Mouse (Mus musculus): ENCODE results near the gene Ssbp1. TPM values are rescaled to one million over a fixed set of nuclear protein-coding genes. Genes with fewer than 3 reads are reported as not detected.

Ssbp1 gene
- 134 and 145 TPM in 2 replicates for total RNA-seq (2017)

DNA sequence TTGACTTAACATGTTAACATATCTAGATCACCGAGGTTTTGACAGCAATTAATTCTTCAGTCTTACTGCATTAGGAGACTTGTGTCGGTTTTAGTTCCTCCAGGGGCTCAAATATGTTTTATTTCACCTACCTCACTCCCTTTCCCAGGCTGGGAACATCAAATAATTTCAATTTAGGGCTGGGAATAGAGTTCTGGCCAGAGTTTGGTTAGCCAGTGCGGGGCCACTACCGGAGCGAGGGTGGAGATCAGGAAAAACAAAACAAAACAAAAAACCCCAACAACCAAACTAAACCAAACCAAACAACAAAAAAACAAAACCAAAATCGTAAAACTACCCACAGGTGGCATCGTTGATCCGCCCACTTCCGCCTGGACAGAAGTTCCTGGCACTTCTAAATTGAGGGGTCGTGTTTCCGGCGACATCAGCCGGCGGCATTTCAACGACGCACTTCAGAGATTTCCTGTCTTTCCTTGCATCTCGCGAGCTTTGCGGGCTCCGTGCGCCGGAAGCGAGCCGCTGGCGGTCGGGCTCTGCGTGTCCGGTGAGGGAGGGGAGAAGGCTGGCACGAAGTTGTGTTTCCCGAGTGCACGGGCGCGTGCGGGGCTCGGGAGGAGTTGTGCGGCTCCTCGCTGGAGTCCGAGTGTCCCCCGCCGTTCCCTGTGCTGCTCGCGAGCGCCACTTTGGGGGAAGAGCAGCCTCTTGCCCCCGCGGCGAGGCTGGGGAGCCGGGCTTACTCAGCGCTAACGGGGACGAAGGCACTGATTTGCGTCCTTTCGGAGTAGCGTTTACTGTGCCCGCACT is at the start of gene Ssbp1:
Gene Ssbp1 (plus strand): TSS at position 437 of the 804 bp plus-strand sequence.
- ATAC-seq (replicated peaks in 1 of 2; ENCODE audit: insufficient read depth in 1 of 2, low FRiP score in 2 of 2, low TSS enrichment in 1 of 2, low read depth in 1 of 2, poor library complexity in 2 of 2, severe bottlenecking in 2 of 2) = peak; percentile 98 to 99

DNA sequence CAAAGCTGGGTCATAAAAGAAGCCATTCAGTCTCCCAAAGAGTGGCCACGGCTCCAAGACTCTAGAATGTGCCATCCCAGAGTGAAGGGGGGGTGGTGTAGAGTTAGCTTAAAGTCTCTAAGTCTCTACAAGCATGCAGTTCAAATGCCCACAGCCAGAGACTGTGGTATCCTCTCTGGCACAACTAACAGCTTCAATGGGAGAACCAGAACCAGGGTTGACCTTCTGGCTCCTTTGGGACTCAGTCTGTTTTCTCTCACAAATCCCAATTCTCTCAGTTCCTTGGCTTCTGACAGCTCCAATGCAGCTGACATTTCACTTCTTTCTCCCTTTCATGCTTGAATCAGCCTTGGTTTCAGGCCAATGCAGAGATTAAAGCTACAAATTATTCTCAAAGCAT is 48.1 kb upstream of the Ssbp1 start:
- no peak for ATAC-seq (replicated peaks in 1 of 2; ENCODE audit: insufficient read depth in 1 of 2, low FRiP score in 2 of 2, low TSS enrichment in 1 of 2, low read depth in 1 of 2, poor library complexity in 2 of 2, severe bottlenecking in 2 of 2)

DNA sequence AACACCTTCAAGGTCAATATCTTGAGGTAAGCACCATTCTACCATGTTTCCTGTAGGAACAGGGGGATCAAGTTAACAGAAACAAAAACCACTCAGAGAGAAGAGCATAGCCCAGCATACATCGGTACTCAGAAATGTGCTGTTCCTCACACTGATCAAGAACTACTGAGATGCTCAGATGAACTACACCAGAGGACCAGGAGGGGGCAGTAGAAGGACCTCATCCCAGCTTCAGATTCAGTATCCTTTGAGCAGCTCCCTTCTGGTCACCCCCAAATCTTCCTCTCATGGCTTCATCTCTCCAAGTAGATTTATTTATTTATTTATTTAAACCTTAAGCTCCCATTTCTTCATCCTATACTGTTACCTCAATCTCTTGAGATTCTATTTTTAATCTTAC is 47.4 kb upstream of the Ssbp1 start:
- peak; percentile 83 for ATAC-seq (replicated peaks in 1 of 2; ENCODE audit: insufficient read depth in 1 of 2, low FRiP score in 2 of 2, low TSS enrichment in 1 of 2, low read depth in 1 of 2, poor library complexity in 2 of 2, severe bottlenecking in 2 of 2)

DNA sequence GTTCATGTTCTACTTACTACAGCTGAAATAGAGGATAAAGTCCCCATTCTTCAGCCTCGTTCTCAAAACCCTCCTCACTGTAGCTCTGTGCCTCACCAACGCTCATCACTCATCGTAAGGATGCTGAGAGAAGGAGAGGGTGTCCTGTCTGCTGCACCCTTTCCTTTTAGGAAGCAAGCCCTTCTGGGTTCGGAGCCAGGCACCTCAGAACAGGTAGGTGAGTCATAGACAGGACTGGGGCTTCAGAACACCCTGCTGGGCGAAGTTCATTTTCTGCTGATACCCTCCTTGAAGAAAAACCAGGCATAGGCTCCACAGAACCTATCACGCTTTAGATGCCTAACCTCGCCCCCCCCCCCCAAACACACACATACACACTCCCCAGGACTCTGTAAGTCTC is 43.7 kb upstream of the Ssbp1 start:
- no peak for ATAC-seq (replicated peaks in 1 of 2; ENCODE audit: insufficient read depth in 1 of 2, low FRiP score in 2 of 2, low TSS enrichment in 1 of 2, low read depth in 1 of 2, poor library complexity in 2 of 2, severe bottlenecking in 2 of 2)

DNA sequence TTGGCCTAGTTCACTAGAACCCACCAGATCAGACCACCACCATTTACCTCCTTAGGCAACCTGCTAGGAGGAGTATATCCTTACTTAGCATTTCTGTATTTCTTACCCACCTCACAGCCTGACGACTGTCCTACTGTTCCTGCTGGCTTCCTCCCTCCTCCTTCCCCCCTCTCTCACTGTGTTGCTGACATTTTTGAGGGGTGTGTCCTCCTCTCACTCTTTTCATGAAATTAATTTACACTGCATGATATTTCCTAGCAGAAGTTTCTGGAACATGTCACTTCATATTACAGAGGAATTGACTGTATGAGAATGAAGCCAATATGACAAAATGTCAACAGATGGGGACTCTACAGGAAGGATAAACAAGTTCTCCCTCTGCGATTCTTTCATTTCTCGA is 42.5 kb upstream of the Ssbp1 start:
- no peak for ATAC-seq (replicated peaks in 1 of 2; ENCODE audit: insufficient read depth in 1 of 2, low FRiP score in 2 of 2, low TSS enrichment in 1 of 2, low read depth in 1 of 2, poor library complexity in 2 of 2, severe bottlenecking in 2 of 2)

DNA sequence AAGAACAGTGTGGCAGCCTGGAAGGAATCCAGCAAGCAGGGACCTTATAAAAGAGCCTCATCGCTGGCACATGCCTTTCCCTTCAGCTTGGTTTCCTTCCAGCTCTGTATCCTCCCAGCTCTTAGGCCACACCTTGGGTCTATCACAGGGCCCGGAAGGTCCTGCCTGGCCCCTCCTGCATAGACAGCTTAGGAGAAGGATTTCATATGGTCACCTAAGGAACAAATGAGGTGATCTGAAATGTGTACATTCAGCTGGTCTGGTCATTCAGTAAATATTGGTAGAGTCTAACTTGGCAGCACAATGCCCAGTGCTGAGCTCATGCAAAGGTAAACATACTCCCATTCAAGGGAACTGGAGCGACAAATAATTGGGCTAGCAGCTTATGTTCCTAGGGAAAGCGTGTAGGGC is 41.6 kb upstream of the Ssbp1 start:
- ATAC-seq (replicated peaks in 1 of 2; ENCODE audit: insufficient read depth in 1 of 2, low FRiP score in 2 of 2, low TSS enrichment in 1 of 2, low read depth in 1 of 2, poor library complexity in 2 of 2, severe bottlenecking in 2 of 2) = no peak

DNA sequence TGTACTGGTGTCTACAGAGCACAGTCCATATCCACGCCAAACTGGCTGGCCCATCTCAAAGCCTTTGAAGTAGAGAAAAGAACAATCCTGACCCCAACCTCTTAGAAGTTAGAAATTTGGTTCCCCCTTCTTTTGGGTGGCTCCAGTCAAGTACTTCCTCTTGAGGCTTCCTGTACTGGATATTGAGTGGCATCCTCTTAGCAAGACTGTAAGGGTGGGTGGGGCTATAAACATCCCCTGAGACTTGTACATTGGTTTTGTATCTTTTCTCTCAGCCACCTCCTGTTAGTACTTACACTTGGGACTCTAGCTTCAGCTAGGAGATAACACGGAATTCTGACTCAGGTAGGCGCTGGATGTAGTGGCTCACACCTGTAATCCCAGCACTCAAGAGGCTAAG is 40.9 kb upstream of the Ssbp1 start:
- peak; percentile 71 to 80 for ATAC-seq (replicated peaks in 1 of 2; ENCODE audit: insufficient read depth in 1 of 2, low FRiP score in 2 of 2, low TSS enrichment in 1 of 2, low read depth in 1 of 2, poor library complexity in 2 of 2, severe bottlenecking in 2 of 2)

DNA sequence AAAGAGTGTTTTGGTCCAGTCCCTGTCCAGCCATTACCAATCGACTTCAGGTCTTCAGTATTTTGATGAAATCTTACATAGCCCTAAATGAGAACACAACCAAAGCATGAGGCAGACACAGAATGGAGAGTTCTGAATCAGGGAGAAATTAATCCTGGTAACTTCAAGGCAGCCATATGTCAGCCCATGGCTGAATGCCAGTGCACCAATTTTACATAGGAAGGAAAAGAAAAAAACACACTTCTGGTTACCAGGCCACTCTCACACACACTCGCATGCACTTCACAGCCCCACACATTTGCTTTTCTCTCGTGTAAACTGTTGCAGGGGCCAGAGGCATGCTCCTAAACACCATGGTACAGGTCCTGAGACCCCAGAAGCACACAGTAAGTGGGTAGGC is 40.3 kb upstream of the Ssbp1 start:
- no peak for ATAC-seq (replicated peaks in 1 of 2; ENCODE audit: insufficient read depth in 1 of 2, low FRiP score in 2 of 2, low TSS enrichment in 1 of 2, low read depth in 1 of 2, poor library complexity in 2 of 2, severe bottlenecking in 2 of 2)

DNA sequence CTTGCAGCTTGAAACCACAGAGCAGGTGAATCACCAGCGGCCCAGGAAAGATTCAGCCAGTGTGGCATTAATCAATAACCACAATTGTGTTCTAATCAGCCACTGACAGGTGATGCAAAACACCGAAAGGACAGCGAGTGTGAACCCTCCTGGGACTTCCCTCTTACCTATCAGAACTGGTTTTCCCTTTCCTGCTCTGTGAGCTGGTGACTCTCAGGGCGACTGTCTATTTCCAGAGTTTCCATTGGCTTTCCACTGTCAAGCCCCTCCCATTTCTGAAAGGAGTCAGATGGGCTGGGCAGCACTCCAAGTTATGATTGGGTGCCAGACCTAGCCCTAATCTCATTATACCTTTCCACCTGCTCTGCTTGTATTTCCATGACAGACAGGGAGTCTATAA is 39.8 kb upstream of the Ssbp1 start:
- no peak for ATAC-seq (replicated peaks in 1 of 2; ENCODE audit: insufficient read depth in 1 of 2, low FRiP score in 2 of 2, low TSS enrichment in 1 of 2, low read depth in 1 of 2, poor library complexity in 2 of 2, severe bottlenecking in 2 of 2)

DNA sequence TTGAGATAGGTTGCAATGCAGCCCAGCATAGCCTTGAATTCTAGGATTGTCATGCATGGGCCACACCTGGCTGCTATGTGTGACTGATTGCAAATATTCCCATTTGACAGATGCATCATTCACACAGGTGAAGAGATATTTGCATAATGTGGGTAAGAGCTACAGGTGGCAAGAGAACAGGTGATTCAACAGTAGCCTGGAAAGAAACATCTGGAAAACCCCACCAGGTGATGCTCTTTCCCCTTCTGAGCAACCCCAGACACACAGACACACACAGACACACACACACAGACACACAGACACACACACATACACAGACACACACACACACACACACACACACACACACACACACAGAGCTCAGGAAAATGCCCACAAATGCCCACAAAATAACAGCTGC is 39.3 kb upstream of the Ssbp1 start:
- ATAC-seq (replicated peaks in 1 of 2; ENCODE audit: insufficient read depth in 1 of 2, low FRiP score in 2 of 2, low TSS enrichment in 1 of 2, low read depth in 1 of 2, poor library complexity in 2 of 2, severe bottlenecking in 2 of 2) = no peak

DNA sequence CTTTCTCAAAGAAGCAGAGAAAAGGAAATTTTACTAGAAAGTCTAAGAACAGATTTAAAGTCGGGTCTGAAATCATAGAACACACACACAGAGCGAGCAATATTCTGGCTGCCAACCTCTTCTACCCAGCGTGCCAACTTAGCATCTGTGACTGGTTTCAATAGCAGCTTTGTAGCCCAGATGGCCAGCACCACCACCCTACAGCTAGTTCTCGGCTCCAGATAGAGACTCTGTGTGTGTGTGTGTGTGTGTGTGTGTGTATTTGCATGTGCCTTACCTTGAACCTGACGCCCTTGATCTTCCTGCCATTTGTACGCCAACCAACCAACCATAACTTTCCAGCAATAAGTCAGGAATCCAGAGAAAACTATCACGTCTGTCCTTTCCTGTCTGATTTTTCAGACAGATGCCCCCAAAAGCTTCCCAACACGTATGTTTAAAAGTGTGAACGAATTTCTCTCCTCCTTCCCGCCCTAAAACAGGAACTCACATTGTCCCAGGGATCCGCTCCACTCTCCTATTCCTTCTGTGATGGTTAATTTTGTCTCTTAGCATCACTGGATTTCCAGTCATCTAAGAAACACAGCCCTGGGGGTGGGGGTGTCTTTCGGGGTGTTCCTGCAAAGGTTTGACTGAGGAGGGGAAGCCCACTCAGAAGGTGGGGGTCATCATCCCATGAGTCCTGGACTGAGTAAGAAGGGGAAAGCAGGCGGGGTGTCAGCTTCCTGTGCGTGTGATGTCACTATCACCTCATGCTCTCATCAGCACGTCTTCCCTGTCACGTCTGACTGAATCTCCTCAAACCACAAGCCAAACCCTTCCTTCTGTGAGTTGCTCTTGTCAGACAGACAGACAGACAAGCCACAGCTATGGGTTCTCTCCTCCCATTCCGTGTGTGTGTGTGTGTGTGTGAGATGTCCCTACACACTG is 38.5 kb upstream of the Ssbp1 start:
- no peak for ATAC-seq (replicated peaks in 1 of 2; ENCODE audit: insufficient read depth in 1 of 2, low FRiP score in 2 of 2, low TSS enrichment in 1 of 2, low read depth in 1 of 2, poor library complexity in 2 of 2, severe bottlenecking in 2 of 2)

DNA sequence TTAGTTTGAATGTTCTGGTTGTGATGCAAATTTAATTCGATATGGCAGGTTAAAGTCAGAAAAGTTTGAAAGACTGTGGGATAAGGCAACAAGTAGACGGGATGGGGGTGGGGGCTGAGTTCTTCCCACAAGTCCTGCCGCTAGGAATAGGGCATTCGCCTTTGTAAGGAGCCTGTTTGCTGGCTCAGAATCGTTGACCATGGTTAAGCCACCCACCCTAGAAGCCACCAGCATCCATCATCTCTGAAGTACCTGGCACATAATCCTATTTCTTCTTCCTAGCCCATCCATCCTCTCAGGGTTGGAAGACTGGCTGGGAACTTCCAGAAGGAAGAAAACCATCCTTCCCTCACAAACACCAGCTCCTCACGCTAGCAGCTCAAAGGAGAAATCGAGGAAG is 36.5 kb upstream of the Ssbp1 start:
- ATAC-seq (replicated peaks in 1 of 2; ENCODE audit: insufficient read depth in 1 of 2, low FRiP score in 2 of 2, low TSS enrichment in 1 of 2, low read depth in 1 of 2, poor library complexity in 2 of 2, severe bottlenecking in 2 of 2) = no peak

DNA sequence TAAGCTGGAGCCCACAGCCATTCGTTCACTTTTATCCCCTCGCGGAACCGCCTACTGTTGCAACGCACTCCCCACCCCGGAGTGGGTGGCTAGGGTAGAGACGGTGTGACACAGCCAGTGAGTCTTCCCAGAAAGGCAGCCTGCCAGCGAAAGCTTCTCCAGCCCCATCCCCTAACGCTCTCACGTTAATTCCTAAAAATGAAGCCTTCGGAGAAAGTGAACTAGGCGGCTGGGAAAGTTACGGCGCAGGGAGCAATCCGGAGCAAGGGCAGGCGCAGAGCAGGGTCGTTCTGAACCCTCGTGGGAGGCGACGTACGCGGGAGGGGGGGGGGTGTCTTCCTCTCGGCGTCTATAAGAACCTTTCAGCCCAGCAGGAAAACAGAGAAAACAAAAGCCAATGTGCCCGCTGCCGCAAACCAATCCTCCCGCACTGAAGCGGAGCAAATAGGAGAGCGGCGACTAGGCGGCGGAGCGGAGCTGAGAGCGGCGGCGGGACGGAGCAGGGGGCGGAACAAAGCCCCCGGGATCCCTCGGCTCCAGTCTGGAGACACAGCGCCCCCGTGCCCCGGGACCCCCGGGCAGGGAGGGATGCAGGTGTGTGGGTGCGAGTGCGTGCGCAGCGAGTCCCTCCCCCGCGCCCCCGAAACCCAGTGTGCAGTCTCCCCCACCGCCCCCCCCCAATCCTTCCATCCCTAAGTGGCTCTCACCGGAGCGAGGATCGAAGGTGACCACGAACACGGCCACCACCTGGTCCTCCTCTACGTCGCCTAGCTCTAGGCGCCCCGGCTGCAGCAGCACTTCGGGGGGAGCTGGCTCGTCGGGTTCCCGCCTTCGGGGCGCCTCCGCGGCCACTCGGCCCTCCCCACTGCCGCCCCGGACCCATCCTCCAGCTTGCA is 35.8 kb upstream of the Ssbp1 start:
- ATAC-seq (replicated peaks in 1 of 2; ENCODE audit: insufficient read depth in 1 of 2, low FRiP score in 2 of 2, low TSS enrichment in 1 of 2, low read depth in 1 of 2, poor library complexity in 2 of 2, severe bottlenecking in 2 of 2) = peak; percentile 7 to 37; a peak in 2 of 4 replicates

DNA sequence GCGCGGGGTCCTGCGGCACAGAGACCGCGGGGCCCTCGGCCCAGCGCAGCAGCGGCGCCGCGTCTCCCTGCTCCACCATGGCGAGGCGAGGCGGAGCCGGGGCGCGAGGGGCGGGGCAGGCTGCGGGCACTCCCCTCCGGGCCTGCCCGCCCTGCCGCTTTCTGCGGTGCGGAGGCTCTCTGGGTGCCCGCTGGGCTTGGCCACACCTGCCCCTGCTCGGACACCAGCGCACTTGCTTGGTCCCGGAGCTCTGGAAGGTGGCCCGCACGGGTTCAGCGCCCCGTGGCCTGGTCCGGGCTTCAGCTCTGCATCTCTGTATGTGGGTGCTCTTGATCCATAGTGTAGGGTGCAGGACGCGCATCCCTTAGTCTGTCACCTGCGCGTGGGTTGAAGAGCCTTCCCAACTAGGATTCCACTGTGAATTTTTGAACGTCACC is 35.1 kb upstream of the Ssbp1 start, which contains the start of gene E330009J07Rik:
Gene E330009J07Rik (minus strand): TSS at position 89 of the 437 bp plus-strand sequence.
- peak; percentile 82 to 86 for ATAC-seq (replicated peaks in 1 of 2; ENCODE audit: insufficient read depth in 1 of 2, low FRiP score in 2 of 2, low TSS enrichment in 1 of 2, low read depth in 1 of 2, poor library complexity in 2 of 2, severe bottlenecking in 2 of 2)

DNA sequence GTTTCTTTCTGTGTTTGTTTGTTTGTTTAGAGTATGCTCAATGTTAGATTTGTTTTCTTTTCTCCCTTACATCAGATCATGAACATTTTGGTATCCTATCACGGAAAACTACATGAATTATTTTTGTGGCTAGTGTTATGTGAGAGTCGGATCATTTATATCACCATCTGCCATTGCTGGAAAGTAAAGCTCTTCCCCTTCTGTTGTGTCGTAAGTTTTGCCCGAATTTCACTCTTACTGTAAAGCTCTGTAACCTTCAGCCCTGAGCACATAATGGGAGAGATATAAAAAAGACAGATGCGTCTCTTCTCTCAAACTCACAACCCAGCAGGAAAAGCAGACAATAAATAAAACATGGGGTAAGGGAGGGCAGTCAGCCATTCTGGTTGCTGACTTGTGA is 32.2 kb upstream of the Ssbp1 start, which contains the start of gene Wee2:
Gene Wee2 (plus strand): TSS at position 153 of the 400 bp plus-strand sequence.
- ATAC-seq (replicated peaks in 1 of 2; ENCODE audit: insufficient read depth in 1 of 2, low FRiP score in 2 of 2, low TSS enrichment in 1 of 2, low read depth in 1 of 2, poor library complexity in 2 of 2, severe bottlenecking in 2 of 2) = no peak

DNA sequence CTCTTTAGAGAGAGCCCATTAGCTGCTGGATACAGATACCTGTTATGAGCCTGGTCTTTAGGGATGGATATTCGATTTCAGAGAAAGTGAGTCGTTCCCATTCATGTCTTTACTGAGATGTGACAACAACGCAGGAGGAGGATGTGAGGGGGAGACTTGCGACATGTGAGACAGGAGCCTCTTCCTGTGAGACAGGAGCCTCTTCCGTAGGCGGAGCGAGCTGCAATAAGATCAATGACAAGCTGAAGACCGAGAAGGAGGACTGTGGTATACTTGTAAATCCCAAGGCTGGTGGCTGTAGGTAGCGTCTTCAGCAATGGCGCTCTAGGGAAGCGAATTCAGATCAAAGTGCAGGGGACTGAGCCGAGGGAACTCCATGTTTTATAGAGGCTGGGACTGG is 31.4 kb upstream of the Ssbp1 start:
- ATAC-seq (replicated peaks in 1 of 2; ENCODE audit: insufficient read depth in 1 of 2, low FRiP score in 2 of 2, low TSS enrichment in 1 of 2, low read depth in 1 of 2, poor library complexity in 2 of 2, severe bottlenecking in 2 of 2) = peak in 1 of 2 experiments; percentile 14; a peak in 1 of 4 replicates

DNA sequence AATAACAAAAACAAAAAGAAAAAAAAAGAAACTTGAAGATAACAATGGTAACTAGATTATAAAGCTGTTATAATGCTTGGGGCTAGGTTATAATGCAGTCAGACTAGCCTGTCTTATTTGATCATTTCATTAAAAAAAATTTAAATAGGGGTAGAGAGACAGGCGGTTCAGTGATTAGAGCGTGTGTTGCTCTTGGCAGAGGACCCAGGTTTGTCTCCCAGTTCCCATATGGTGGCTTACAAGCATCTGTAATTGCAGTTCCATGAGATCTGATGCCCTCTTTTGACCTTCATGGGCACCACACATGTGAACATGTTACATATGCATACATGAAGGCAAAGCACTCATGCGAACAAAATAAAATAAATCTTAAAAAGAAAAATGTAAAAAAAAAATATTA is 29.9 kb upstream of the Ssbp1 start:
- ATAC-seq (replicated peaks in 1 of 2; ENCODE audit: insufficient read depth in 1 of 2, low FRiP score in 2 of 2, low TSS enrichment in 1 of 2, low read depth in 1 of 2, poor library complexity in 2 of 2, severe bottlenecking in 2 of 2) = no peak
